Mouse (Mus musculus): ENCODE data around the gene Gm21958.

GRCm38 (mm10) chr3:54687245-54687644 lies 26.9 kb downstream of the Gm21958 start:
- TF ChIP-seq GATA1 (IDR thresholded peaks at IDR 0.05; ENCODE audit: low read length) (no peak), TAL1 (IDR thresholded peaks at IDR 0.05; ENCODE audit: low read length) (no peak)
